Mouse (Mus musculus) G1E (cell line): Measurements from ENCODE around the gene Mamstr. TPM values are rescaled to one million over a fixed set of nuclear protein-coding genes. Genes with fewer than 3 reads are reported as not detected.

ENCODE experiments used
- ATAC-seq: 2 replicates; pipeline ENCODE4 v1.8.0; 2016; ENCODE audit warnings: mild to moderate bottlenecking; ENCODE audit not compliant: insufficient number of reproducible peaks, poor library complexity, low FRiP score, severe bottlenecking; ENCODE audit errors: extremely low read depth
- DNase-seq: peaks from one replicate; pipeline ENCODE4 v3.0.0; 2012; ENCODE audit warnings: low spot score
- H3K27me3 ChIP-seq: 2 replicates; pipeline ENCODE4 v1.6.1; 2012; ENCODE audit warnings: mild to moderate bottlenecking, low read length, inconsistent platforms; ENCODE audit not compliant: insufficient read depth
- H3K36me3 ChIP-seq: replicated peaks from 2 replicates; pipeline ENCODE3; 2012; ENCODE audit warnings: mild to moderate bottlenecking, inconsistent platforms
- H3K4me1 ChIP-seq: 2 replicates; pipeline ENCODE4 v1.6.1; 2012; ENCODE audit warnings: low read depth, low read length, inconsistent platforms, mixed read lengths; ENCODE audit not compliant: insufficient read depth
- H3K4me3 ChIP-seq: 2 replicates; pipeline ENCODE4 v1.5.1; 2012; ENCODE audit warnings: low read depth, mild to moderate bottlenecking, inconsistent platforms, low read length, moderate library complexity, mixed read lengths
- H3K9me3 ChIP-seq: replicated peaks from 2 replicates; pipeline ENCODE4 v1.6.1; 2012; ENCODE audit warnings: inconsistent platforms
- CTCF ChIP-seq: IDR thresholded peaks from 2 replicates; pipeline ENCODE4 v1.5.1; 2012; ENCODE audit warnings: low read depth, low read length, inconsistent platforms, mixed read lengths
- GATA1 ChIP-seq: IDR thresholded peaks from 2 replicates; pipeline ENCODE4 v1.6.1; 2012; ENCODE audit warnings: borderline replicate concordance, low read length, inconsistent platforms, mixed read lengths
- GATA2 ChIP-seq: IDR thresholded peaks from 2 replicates; pipeline ENCODE4 v1.6.1; 2012; ENCODE audit warnings: low read depth, low read length, inconsistent platforms, borderline replicate concordance
- POLR2AphosphoS5 ChIP-seq: IDR thresholded peaks from 2 replicates; pipeline ENCODE4 v1.6.1; 2012; ENCODE audit warnings: low read depth, low read length, inconsistent platforms; ENCODE audit not compliant: insufficient replicate concordance
- TAL1 ChIP-seq: conservative IDR thresholded peaks from 2 replicates; pipeline ENCODE4 v1.6.1; 2012; ENCODE audit warnings: low read depth, low read length, inconsistent platforms, mixed read lengths
- polyA plus RNA-seq: library from polyadenylated mRNA; stranded (reverse); fragments of >175 nt; gene quantifications from 2 replicates; pipeline ENCODE4 v1.2.3, GENCODE M21; 2012
- total RNA-seq, 2 experiments: library from RNA; stranded (forward) in 1 of 2; stranded (reverse) in 1 of 2; fragments of 200-1000 nt in 1 of 2; fragments of >200 nt in 1 of 2; fragmentation: Nextera tagmentation in 1 of 2; gene quantifications; 2 replicates each; pipeline ENCODE4 v1.2.3; 2014 to 2017

The Mamstr gene
- total and polyA plus RNA-seq, 3 experiments: not detected

DNA sequence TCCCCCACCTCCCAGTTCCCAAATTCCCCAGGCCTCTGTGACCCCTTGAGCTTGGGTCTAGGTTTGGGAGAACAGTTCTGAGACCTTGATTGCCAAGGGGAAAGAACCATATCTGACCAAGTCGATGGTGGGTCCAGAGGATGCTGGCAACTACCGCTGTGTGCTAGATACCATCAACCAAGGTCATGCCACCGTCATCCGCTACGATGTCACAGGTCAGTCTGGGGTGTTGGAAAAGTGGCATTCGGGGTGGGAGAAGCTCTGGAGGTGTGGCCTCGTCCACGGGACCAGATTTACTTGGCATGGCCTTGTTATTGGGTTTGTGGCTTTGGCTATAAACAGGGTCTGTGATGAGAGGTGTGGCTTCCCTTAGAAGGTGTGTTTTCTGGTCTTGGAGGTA, 14.3 kb upstream of the Mamstr start:
- DNase-seq: no peak
- no peak for ATAC-seq
- TF ChIP-seq TAL1 (no peak), GATA2 (no peak), CTCF (no peak), GATA1 (no peak), POLR2AphosphoS5 (no peak)
- Histone ChIP-seq H3K36me3 (no peaks in the 10 kb centered on the region), H3K4me1 (no peaks in the 10 kb centered on the region), H3K27me3 (peaks cover 20% of the 10 kb centered on the region; the same call in 1 of the 2 replicates), H3K4me3 (no peak overlapping the region), H3K9me3 (peaks cover 9% of the 10 kb centered on the region)

- H3K27me3 ChIP-seq: peaks cover 20% of the 10 kb centered on the region; the same call in 1 of the 2 replicates
- ATAC-seq: no peak
- DNase-seq: no peak
- no peaks in the 10 kb centered on the region for H3K36me3 ChIP-seq
- H3K9me3 ChIP-seq: peaks cover 9% of the 10 kb centered on the region
- no peak for TF ChIP-seq CTCF
- no peak for TF ChIP-seq GATA1
- TF ChIP-seq POLR2AphosphoS5: no peak
- no peak for TF ChIP-seq GATA2
- no peak for TF ChIP-seq TAL1
- no peaks in the 10 kb centered on the region for H3K4me1 ChIP-seq
- H3K4me3 ChIP-seq: no peak overlapping the region
Measured at GRCm38 (mm10) chr7:45626571-45627076, 13.2 kb upstream of the Mamstr start.

DNA sequence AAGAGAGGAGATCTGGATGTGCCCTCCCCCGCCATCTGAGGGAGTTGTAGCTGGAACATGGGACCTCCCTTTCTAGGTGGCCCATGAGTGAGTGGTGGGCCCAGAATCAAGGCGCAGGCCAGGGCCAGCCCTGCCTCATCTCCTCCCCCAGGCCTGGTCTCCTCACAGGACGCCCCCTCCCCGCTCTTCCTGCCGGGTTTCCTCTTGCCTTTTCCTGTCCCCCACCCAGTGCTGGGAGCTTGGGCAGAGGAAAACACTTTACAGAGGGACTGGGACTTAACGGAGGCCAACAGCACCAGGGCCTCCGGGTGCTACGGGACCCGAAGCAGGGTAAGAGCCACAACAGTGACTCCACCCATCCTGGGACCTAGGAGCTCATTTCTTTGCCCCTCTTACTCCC, 12.5 kb upstream of the Mamstr start, which contains the start of gene Rasip1:
Rasip1 (plus strand) TSS at position 228 of the 400 bp plus-strand sequence.
- no peak for DNase-seq
- TF ChIP-seq GATA1 (no peak), POLR2AphosphoS5 (no peak), TAL1 (no peak), GATA2 (no peak), CTCF (no peak)
- ATAC-seq: no peak
- peaks cover 9% of the 10 kb centered on the region for H3K9me3 ChIP-seq
- peaks cover 20% of the 10 kb centered on the region; the same call in 1 of the 2 replicates for H3K27me3 ChIP-seq
- no peak within 1 kb of the TSS for H3K4me3 ChIP-seq
- H3K36me3 ChIP-seq: no peaks in the 10 kb centered on the region
- no peaks in the 10 kb centered on the region for H3K4me1 ChIP-seq

DNA sequence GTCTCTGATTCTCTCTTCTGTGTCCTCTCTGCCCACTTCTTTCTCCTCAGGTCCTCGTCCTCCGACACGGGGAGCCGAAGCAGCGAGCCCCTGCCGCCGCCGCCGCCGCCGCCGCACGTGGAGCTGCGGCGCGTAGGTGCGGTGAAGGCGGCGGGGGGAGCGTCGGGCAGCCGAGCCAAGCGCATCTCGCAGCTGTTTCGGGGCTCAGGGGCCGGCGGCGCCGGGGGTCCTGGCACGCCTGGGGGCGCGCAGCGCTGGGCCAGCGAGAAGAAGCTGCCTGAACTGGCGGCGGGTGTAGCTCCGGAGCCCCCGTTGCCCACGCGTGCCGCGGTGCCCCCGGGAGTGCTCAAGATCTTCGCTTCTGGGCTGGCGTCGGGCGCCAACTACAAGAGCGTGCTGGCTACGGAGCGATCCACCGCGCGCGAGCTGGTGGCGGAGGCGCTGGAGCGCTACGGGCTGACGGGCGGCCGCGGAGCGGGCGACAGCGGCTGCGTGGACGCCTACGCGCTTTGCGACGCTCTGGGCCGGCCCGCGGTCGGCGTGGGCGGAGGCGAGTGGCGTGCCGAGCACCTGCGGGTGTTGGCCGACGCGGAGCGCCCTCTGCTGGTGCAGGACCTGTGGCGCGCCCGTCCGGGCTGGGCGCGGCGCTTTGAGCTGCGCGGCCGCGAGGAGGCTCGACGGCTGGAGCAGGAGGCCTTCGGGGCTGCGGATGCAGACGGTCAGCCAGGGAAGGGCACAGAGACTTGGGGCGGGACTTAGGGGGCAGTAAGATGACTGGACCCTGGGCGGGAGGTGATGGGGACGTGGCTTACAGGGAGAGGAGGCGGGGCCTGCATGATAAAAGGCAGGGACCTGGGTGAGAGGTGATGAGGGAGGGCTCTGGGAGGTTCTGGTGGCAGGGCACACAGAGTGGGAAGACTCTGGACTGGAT, 11.1 kb upstream of the Mamstr start:
- no peak overlapping the region; the same call in 1 of the 2 replicates for H3K4me3 ChIP-seq
- TF ChIP-seq GATA2 (no peak), GATA1 (no peak), POLR2AphosphoS5 (no peak), TAL1 (no peak), CTCF (no peak)
- no peak for ATAC-seq
- no peak for DNase-seq
- H3K4me1 ChIP-seq: no peaks in the 10 kb centered on the region
- peaks cover 9% of the 10 kb centered on the region for H3K9me3 ChIP-seq
- H3K27me3 ChIP-seq: peaks cover 15% of the 10 kb centered on the region; the same call in 1 of the 2 replicates
- no peaks in the 10 kb centered on the region for H3K36me3 ChIP-seq

- peaks cover 9% of the 10 kb centered on the region for H3K9me3 ChIP-seq
- H3K4me1 ChIP-seq: peaks cover 6% of the 10 kb centered on the region
- peaks cover 15% of the 10 kb centered on the region; the same call in 1 of the 2 replicates for H3K27me3 ChIP-seq
- H3K4me3 ChIP-seq: no peak overlapping the region
- no peak for DNase-seq
- no peak for ATAC-seq
- no peaks in the 10 kb centered on the region for H3K36me3 ChIP-seq
- TF ChIP-seq CTCF (no peak), POLR2AphosphoS5 (no peak), GATA1 (no peak), GATA2 (no peak), TAL1 (no peak)
Measured at GRCm38 (mm10) chr7:45630064-45630907, 9.5 kb upstream of the Mamstr start.

- peaks cover 15% of the 10 kb centered on the region; the same call in 1 of the 2 replicates for H3K27me3 ChIP-seq
- H3K4me1 ChIP-seq: peaks cover 10% of the 10 kb centered on the region
- H3K9me3 ChIP-seq: peaks cover 9% of the 10 kb centered on the region
- ATAC-seq (no peak), DNase-seq (no peak)
- no peak overlapping the region for H3K4me3 ChIP-seq
- no peaks in the 10 kb centered on the region for H3K36me3 ChIP-seq
- TF ChIP-seq CTCF (no peak), TAL1 (no peak), GATA2 (no peak)
Measured at GRCm38 (mm10) chr7:45632499-45632898, 7.3 kb upstream of the Mamstr start.
